Mouse (Mus musculus) megakaryocyte, embryonic 14.5 days (primary cell): ENCODE results near the gene Dchs2. TPM values are rescaled to one million over a fixed set of nuclear protein-coding genes. Genes with fewer than 3 reads are reported as not detected.

ENCODE experiments used
- H3K27me3 ChIP-seq: replicated peaks from 2 replicates; pipeline ENCODE3; 2012; ENCODE audit warnings: inconsistent platforms
- H3K36me3 ChIP-seq: replicated peaks from 2 replicates; pipeline ENCODE3; 2012; ENCODE audit warnings: low read length, inconsistent platforms, mixed read lengths
- H3K4me1 ChIP-seq: 2 replicates; pipeline ENCODE4 v1.6.1; 2012; ENCODE audit warnings: inconsistent platforms
- H3K4me3 ChIP-seq: replicated peaks from 2 replicates; pipeline ENCODE3; 2012; ENCODE audit warnings: moderate library complexity, mild to moderate bottlenecking, inconsistent platforms
- H3K9me3 ChIP-seq: 2 replicates; pipeline ENCODE4 v1.6.1; 2012; ENCODE audit warnings: inconsistent platforms
- FLI1 ChIP-seq: IDR thresholded peaks from 2 replicates; pipeline ENCODE4 v1.6.1; 2012; ENCODE audit warnings: low read length, inconsistent platforms, mixed read lengths
- GATA1 ChIP-seq: IDR thresholded peaks from 3 replicates; pipeline ENCODE4 v1.6.1; 2012; ENCODE audit warnings: mixed read lengths, low read length, inconsistent platforms, borderline replicate concordance
- polyA plus RNA-seq: library from polyadenylated mRNA; stranded (reverse); fragments of >175 nt; gene quantifications from 2 replicates; pipeline ENCODE4 v1.2.3, GENCODE M21; 2012; ENCODE audit warnings: low replicate concordance; ENCODE audit not compliant: insufficient read depth

Dchs2 gene
- polyA plus RNA-seq, 1 experiment = not detected

- H3K36me3 ChIP-seq = no peaks in the 10 kb centered on the region
- TF ChIP-seq GATA1 (no peak), FLI1 (no peak)
- H3K4me3 ChIP-seq = no peak overlapping the region
- H3K27me3 ChIP-seq = no peaks in the 10 kb centered on the region
- peaks cover 15% of the 10 kb centered on the region; the same call in 1 of the 2 replicates for H3K9me3 ChIP-seq
- peaks cover 5% of the 10 kb centered on the region for H3K4me1 ChIP-seq
Measured at GRCm38 (mm10) chr3:83230326-83230725, 102.6 kb downstream of the Dchs2 start.

DNA sequence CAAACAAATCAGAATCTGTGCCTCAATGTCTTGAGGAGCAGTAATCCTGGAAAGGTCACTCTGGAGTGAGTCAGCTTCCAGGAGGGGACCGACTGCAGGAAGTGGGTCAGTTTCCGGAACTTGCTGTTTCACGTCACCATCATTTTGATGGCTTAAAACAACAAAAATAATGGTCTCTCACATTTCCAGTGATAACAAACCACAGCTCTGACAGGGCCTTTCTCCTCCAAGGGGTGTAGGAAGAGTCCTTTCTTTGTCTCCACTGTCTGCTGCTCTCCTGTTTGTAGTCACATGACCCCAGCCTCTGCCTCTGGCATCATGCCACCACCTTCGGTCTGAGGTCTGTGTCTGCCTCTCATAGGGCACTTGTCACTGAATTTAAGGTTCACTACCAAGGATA lies 106.7 kb downstream of the Dchs2 start:
- Histone ChIP-seq H3K36me3 (no peaks in the 10 kb centered on the region), H3K9me3 (0 out of 2 replicates have a peak, but pooled peaks cover 2% of the 10 kb centered on the region), H3K4me1 (peaks cover 5% of the 10 kb centered on the region), H3K27me3 (no peaks in the 10 kb centered on the region), H3K4me3 (no peak overlapping the region)
- TF ChIP-seq GATA1 = no peak
- no peak for TF ChIP-seq FLI1

GRCm38 (mm10) chr3:83235061-83235460 lies 107.3 kb downstream of the Dchs2 start:
- TF ChIP-seq FLI1 (no peak), GATA1 (no peak)
- Histone ChIP-seq H3K4me1 (peaks cover 5% of the 10 kb centered on the region), H3K36me3 (no peaks in the 10 kb centered on the region), H3K4me3 (no peak overlapping the region), H3K9me3 (0 out of 2 replicates have a peak, but pooled peaks cover 2% of the 10 kb centered on the region), H3K27me3 (no peaks in the 10 kb centered on the region)

- H3K27me3 ChIP-seq = no peaks in the 10 kb centered on the region
- no peaks in the 10 kb centered on the region for H3K36me3 ChIP-seq
- TF ChIP-seq GATA1 = no peak
- no peak for TF ChIP-seq FLI1
- no peaks in the 10 kb centered on the region for H3K4me1 ChIP-seq
- H3K9me3 ChIP-seq = no peaks in the 10 kb centered on the region
- no peak overlapping the region for H3K4me3 ChIP-seq
Measured at GRCm38 (mm10) chr3:83246536-83246935, 118.8 kb downstream of the Dchs2 start.

GRCm38 (mm10) chr3:83250001-83250545 lies 122.3 kb downstream of the Dchs2 start:
- no peak for TF ChIP-seq FLI1
- no peak for TF ChIP-seq GATA1
- no peaks in the 10 kb centered on the region for H3K27me3 ChIP-seq
- no peaks in the 10 kb centered on the region for H3K9me3 ChIP-seq
- H3K36me3 ChIP-seq = no peaks in the 10 kb centered on the region
- H3K4me3 ChIP-seq = no peak overlapping the region
- peaks cover 8% of the 10 kb centered on the region for H3K4me1 ChIP-seq

GRCm38 (mm10) chr3:83251899-83252298 lies 124.2 kb downstream of the Dchs2 start:
- Histone ChIP-seq H3K27me3 (no peaks in the 10 kb centered on the region), H3K4me3 (no peak overlapping the region), H3K9me3 (no peaks in the 10 kb centered on the region), H3K4me1 (peaks cover 8% of the 10 kb centered on the region), H3K36me3 (no peaks in the 10 kb centered on the region)
- TF ChIP-seq GATA1 (no peak), FLI1 (no peak)

DNA sequence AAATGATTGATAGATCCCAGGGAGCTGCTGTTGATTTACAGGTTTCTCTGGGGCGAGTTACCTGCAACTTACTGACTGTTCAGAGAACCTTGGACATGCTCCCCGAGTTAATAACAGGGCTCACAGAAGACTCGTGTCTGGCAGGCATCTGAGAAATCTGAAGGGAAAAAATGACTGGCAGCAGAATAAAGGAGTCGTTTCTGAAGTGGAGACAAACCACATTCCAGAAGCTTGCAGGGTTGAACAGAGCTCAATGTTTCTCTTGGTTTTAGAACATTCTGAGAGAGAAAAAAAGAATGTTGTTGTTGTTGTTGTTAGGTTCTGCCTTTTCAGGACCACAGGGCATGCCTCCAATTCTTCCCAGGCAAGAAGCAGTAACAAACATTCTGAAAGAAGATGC lies 131.7 kb downstream of the Dchs2 start:
- Histone ChIP-seq H3K27me3 (no peaks in the 10 kb centered on the region), H3K9me3 (0 out of 2 replicates have a peak, but pooled peaks cover 5% of the 10 kb centered on the region), H3K36me3 (no peaks in the 10 kb centered on the region), H3K4me1 (no peaks in the 10 kb centered on the region), H3K4me3 (no peak overlapping the region)
- TF ChIP-seq FLI1 = no peak
- no peak for TF ChIP-seq GATA1

DNA sequence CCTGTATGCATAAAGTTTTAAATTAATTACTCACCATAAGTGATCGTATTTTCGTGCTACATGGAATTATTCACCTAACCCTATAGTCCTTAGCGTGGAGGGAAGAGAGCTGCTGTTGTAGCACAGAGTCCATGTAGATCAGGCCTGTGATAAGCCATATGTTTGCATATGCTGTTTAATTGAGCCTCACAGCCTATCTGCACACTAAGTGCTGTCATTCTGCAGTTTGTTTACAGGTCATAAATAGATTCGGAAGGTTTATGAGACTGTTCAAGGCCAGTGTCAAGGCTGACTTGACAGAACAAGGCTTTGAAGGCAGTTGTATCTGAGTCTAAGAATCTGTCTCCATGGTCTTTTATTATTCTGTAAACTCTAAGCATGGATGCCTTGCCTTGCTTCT lies 138.3 kb downstream of the Dchs2 start:
- no peak for TF ChIP-seq GATA1
- no peak for TF ChIP-seq FLI1
- Histone ChIP-seq H3K36me3 (no peaks in the 10 kb centered on the region), H3K9me3 (no peaks in the 10 kb centered on the region), H3K4me3 (no peak overlapping the region), H3K4me1 (no peaks in the 10 kb centered on the region), H3K27me3 (no peaks in the 10 kb centered on the region)

GRCm38 (mm10) chr3:83270228-83270627 lies 142.5 kb downstream of the Dchs2 start:
- H3K9me3 ChIP-seq = no peaks in the 10 kb centered on the region
- peaks cover 4% of the 10 kb centered on the region; the same call in 1 of the 2 replicates for H3K4me1 ChIP-seq
- H3K36me3 ChIP-seq = no peaks in the 10 kb centered on the region
- no peak overlapping the region for H3K4me3 ChIP-seq
- no peak for TF ChIP-seq GATA1
- no peak for TF ChIP-seq FLI1
- H3K27me3 ChIP-seq = no peaks in the 10 kb centered on the region

DNA sequence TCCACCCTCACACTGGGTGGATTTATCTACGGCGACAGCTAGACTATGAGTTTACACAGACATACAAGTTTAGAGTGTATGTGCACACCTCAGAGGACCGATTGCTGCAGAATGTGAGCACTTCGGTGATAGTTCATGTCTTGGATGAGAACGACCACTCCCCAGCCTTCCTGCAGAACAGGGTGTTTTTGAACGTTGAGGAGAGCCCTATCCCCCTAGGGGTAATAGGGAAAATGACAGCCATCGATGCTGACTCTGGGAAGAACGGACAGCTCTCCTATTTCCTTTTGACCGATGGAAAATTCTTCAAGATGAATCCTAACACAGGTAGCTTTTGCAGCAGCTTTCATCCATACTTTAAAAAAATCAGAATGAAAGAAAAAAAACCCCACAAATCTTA lies 143.2 kb downstream of the Dchs2 start:
- Histone ChIP-seq H3K4me3 (no peak overlapping the region), H3K27me3 (no peaks in the 10 kb centered on the region), H3K36me3 (no peaks in the 10 kb centered on the region), H3K4me1 (peaks cover 4% of the 10 kb centered on the region; the same call in 1 of the 2 replicates), H3K9me3 (no peaks in the 10 kb centered on the region)
- TF ChIP-seq GATA1 = no peak
- TF ChIP-seq FLI1 = no peak

- no peaks in the 10 kb centered on the region for H3K36me3 ChIP-seq
- no peaks in the 10 kb centered on the region for H3K9me3 ChIP-seq
- H3K4me3 ChIP-seq = peak overlapping the region; percentile 29
- H3K27me3 ChIP-seq = no peaks in the 10 kb centered on the region
- H3K4me1 ChIP-seq = peaks cover 4% of the 10 kb centered on the region; the same call in 1 of the 2 replicates
- TF ChIP-seq GATA1 (no peak), FLI1 (no peak)
Measured at GRCm38 (mm10) chr3:83273555-83274244, 146.0 kb downstream of the Dchs2 start.
